Mouse (Mus musculus): ENCODE results near the gene Ruvbl1. TPM values are rescaled to one million over a fixed set of nuclear protein-coding genes. Genes with fewer than 3 reads are reported as not detected.

Ruvbl1 gene
- 10 to 100 TPM; 14.5 to 16.4 TPM for total RNA-seq (2023)

GRCm38 (mm10) chr6:88465181-88465920 lies at the start of gene Ruvbl1:
Gene Ruvbl1, plus strand, starts transcription at chr6:88465409.

DNA sequence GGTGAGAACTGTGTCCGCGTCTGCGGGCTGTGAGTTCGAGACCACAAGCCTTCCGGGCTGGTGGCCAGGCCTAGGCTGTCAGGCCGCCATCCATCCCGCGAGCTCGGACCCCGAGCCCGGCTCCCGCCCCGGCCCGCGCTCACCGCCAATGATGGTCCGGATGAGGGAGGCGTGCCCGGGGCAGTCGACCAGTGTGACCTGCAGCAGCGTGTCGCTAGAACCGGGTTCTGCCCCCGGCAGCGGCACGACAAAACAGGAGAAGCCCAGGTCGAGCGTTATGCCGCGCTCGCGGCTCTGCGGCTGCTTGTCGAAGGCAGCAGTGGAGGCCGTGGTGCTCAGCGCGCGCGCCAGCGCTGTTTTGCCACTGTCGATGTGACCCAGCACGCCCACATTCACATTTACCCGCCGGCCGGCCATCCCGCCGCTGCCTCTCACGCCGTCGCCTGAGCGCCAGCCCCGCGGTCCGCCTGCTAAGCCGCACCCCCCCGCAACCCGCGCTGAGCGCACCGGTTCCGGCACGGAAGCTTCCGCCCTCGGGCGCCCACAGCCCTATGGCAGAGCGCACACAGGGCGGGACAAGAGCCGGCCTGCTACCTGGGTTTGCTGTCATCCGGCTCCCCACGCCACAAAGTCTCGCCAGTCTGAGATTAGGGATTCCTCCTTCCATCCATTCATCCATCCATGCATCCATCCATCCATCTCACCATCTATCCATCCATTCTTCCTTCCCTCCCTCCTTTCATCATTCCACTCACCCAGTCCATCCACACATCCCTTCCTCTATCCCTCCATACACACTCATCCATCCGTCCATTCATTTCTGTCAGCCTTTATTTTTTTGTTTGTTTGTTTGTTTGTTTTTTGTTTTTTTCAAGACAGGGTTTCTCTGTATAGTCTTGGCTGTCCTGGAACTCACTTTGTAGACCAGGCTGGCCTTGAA lies 18.9 kb upstream of the Ruvbl1 start, which contains the start of gene Eefsec:
Gene Eefsec, minus strand, starts transcription at position 477 of the 940 bp plus-strand sequence.

DNA sequence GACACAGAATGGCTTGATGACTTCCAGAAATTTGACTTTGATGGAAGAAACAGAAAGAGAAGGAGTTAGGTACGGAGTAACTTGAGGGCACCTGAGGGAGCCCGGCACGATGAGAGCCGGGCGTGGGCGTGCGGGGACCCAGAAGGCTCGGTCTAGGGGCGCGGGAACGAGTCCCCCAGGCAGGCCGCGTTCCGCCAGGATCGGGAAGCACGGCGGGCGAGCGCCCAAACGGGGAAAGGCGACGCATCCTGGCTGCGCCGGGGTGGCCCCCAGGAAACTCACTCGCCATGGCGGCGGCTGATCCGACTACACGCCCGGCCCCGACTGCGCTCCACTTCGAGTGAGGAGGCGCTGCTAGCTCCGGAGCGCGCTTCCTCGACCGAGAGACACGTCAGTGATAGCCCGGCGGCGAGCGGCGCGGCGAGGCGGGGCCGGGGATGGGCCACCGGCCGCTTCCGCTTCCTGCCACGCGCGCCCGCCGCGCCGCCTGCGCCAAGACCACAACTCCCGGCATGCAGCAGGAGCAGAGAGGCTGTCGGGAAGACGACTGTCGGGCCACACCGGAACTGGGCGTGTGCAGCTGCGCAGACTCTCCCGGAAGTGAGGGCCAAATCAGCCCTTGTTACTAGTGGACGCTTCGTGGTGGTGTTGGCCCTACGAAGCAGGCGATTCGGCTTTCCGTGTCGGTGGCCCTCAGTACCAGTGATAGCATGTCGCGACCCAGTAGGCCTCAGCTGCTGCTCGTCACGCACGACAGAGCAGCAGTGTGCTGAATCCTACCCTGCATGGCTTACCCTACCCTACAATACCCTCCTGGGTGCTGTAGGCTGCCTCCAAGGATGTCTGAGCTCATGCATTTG lies 53.4 kb downstream of the Ruvbl1 start, which contains the start of gene Sec61a1:
Gene Sec61a1, minus strand, starts transcription at position 502 of the 860 bp plus-strand sequence.

Other genes with a start within 250 kb of the Ruvbl1 start
- not detected for gene Dnajb8, start 243.1 kb upstream of the Ruvbl1 start, total RNA-seq (2023)
- gene Eefsec, start 18.9 kb upstream of the Ruvbl1 start, total RNA-seq (2023) = 10 to 100 TPM; 14.8 to 15.9 TPM
- 100 to 1,000 TPM; 152 to 172 TPM for gene Sec61a1, start 53.5 kb downstream of the Ruvbl1 start, total RNA-seq (2023)
- gene Kbtbd12, start 172.5 kb downstream of the Ruvbl1 start, total RNA-seq (2023) = not detected